Mouse (Mus musculus): Measurements from ENCODE around the gene Ifnk.

Ifnk gene

GRCm38 (mm10) chr4:35140317-35140716 lies 11.5 kb upstream of the Ifnk start:
- DNase-seq (ENCODE audit: low spot score), result no peak

- no peak for DNase-seq (ENCODE audit: low spot score)
These were observed 8.3 kb upstream of the Ifnk start for GRCm38 (mm10) chr4:35143472-35144102.

- no peak for DNase-seq (ENCODE audit: low spot score)
These were observed 6.1 kb upstream of the Ifnk start for GRCm38 (mm10) chr4:35145726-35146125.

DNA sequence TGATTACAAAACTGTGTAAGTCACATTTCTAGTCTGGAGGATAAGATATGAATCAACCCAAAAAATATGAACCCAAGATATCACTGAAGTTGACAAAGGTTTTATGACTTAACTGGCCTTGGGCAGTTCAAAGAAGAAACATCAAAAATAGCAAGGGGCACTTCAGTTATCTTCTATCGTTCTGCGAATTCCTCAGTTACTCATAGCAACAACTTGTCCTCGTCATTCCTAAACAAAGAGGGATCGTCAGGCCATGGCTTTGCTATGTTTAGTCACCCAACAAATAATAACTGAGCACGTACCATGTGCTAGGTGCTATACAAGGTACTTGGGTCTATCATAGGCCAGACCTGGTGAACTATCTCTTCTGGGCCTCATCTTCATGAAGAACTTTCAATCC lies 5.3 kb upstream of the Ifnk start:
- DNase-seq (ENCODE audit: low spot score), result no peak

DNA sequence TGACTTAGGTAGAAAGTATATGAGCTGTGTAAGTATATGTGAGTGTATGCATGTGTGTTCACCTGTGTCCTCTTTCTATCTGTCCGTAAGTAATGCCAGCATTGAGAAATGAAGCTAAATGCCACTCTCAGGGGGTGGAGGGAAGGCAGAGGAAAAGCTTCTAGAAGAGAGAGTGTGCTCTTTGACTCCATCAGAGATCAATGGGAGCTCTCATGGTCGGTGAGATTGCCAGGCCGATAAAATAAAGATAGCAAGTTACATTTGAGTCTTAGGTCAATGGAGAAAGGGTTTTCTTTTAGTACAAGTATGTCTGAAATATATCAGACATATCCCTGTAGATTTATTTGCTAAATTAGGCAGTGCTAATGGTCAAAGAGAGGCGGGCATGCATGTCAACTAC lies 3.5 kb upstream of the Ifnk start:
- DNase-seq (ENCODE audit: low spot score), result no peak

GRCm38 (mm10) chr4:35150706-35151105 lies 1.1 kb upstream of the Ifnk start:
- no peak for DNase-seq (ENCODE audit: low spot score)

GRCm38 (mm10) chr4:35154051-35154450 lies 2.2 kb downstream of the Ifnk start:
- no peak for DNase-seq (ENCODE audit: low spot score)

GRCm38 (mm10) chr4:35155132-35155922 lies 3.5 kb downstream of the Ifnk start:
- DNase-seq (ENCODE audit: low spot score), result peak; percentile 36

DNA sequence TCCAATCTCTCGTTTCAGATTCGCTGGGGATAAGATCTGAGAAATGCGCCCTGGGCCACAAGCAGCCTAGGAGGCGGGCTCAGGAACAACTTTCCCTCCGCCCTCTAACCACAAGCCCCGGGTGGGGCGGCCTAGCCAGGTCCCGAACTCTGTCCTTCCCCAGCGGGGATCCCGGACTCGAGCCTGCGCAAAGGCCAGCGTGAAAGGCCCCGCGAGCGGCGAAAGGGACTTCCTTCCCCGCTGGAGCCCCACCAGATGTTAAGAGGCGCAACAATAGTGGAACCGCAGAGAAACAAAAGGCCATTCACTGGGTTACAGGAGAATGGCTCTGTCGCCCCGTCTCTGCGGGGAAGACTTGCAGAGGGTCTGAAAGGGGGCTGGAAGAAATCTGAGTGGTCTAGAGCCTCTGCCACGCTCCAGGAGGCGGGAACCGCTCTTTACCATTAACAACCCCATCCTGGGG lies 4.3 kb downstream of the Ifnk start:
- DNase-seq (ENCODE audit: low spot score), result peak; percentile 34

- DNase-seq (ENCODE audit: low spot score), result peak; percentile 73
These were observed 5.1 kb downstream of the Ifnk start, which contains the start of gene Mob3b for GRCm38 (mm10) chr4:35156751-35157611. TSS of gene Mob3b (minus strand) at chr4:35157484.

- no peak for DNase-seq (ENCODE audit: low spot score)
These were observed 6.0 kb downstream of the Ifnk start for GRCm38 (mm10) chr4:35157815-35158214.

DNA sequence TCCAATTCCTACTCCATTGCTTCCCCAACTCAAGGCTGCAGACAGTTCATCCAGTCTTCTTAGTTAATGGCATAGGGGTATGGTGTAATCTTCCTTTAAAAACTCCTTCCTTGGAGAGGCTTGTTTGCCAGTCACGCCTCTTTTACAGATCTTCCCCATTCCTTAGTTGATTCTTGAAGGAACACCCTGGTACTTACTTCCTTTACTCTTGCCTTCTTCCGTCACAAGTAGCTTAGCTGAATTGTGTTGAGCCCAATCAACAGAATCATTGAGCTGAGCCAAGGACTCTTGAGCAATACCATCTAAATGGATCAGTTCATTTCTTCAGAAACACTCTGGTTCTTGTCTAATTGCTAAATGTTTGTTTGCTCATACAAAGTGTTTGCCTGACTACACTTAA lies 13.4 kb downstream of the Ifnk start:
- no peak for DNase-seq (ENCODE audit: low spot score)

GRCm38 (mm10) chr4:35165947-35166346 lies 14.1 kb downstream of the Ifnk start:
- no peak for DNase-seq (ENCODE audit: low spot score)

- DNase-seq (ENCODE audit: low spot score), result no peak
These were observed 16.0 kb downstream of the Ifnk start for GRCm38 (mm10) chr4:35167855-35168254.

- no peak for DNase-seq (ENCODE audit: low spot score)
These were observed 17.8 kb downstream of the Ifnk start for GRCm38 (mm10) chr4:35169571-35170125.

DNA sequence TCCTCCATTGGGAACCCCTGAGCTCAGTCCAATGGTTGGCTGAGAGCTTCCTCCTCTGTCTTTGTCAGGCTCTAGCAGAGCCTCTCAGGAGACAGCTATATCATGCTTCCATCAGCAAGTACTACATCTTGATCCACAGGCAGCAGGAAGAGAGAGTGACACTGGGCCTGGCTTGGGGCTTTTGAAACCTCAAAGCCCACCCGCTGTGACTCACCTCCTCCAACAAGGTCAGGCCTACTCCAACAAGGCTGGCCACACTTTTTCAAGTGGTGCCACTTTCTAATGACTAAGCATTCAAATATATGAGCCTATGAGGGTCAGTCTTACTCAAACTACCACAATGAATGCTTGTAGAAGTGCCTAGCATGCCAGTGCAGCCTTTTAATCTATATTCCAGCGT lies 20.6 kb downstream of the Ifnk start:
- DNase-seq (ENCODE audit: low spot score), result no peak

DNA sequence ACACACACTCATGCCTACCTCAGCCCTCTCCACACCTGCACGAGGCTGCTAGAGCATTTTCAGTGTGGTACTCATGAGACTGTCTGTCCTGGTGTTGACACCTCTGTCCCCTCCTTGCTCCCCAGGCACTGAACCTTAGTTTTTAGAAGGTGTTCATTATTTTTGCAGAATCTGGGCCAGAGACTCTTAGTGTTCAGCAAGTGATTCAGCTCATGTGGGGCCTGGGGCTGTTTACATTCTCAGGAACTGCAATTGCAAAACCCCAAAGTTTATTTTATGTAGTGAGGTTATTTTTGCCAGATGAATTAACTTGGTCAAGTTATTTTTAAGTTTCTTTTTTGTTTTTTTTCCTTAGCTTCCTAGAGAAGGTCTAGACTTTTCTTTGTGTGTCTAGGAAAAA lies 21.7 kb downstream of the Ifnk start:
- no peak for DNase-seq (ENCODE audit: low spot score)

GRCm38 (mm10) chr4:35175566-35175965 lies 23.7 kb downstream of the Ifnk start:
- no peak for DNase-seq (ENCODE audit: low spot score)

- DNase-seq (ENCODE audit: low spot score), result no peak
These were observed 26.2 kb downstream of the Ifnk start for GRCm38 (mm10) chr4:35177926-35178645.

DNA sequence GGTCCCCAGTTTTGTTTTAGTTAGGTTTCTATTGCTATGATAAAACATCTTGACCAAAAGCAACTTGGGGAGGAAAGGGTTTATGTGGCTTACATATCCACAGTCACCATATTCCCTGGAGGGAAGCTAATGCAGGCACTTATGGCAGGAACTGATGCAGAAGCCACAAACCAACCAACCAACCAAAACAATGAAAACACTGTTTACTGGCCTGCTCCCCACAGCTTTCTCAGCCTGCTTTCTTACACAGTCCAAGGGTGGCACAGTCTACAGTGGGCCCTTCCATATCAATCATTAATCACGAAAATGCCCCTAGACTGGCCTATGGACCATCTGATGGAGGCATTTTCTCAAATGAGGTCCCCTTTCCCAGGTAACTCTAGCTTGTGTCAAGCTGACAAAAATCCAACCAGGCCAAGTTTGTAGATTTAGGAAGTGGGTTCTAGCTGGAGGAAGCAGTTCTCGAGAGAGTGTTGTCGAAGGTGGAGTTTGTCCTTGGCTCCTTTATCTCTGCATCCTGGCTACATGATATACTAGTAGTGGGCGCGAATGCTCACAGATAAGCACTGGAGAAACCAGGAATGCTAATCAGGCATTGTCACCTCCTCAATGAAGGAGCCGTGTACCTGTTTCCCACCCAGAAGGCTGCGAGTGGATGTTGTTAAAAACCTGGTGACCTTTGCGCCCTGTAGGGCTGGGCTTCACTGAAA lies 35.9 kb downstream of the Ifnk start:
- no peak for DNase-seq (ENCODE audit: low spot score)

DNA sequence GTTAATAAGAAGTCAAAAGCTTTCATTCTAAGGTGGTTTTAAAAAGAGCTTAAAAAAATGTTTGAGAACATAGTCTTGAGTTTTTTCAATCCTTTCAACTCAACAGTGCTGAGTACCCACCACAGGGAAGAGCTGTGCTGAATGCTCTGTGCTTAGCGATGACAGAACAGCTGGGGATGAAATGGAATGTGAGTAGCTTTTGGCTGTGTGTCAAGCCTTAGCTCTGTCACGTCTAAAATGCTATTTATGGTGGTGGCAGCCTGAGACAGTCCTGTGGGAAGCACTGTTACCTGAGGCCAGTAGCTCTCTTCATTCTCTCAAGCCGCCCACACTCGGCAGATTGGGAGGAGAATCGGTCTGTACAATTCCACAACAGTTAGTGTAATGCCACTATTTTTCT lies 37.9 kb downstream of the Ifnk start:
- no peak for DNase-seq (ENCODE audit: low spot score)
